Comparison of ENCODE assay signal across 8 mouse cellular contexts in the genomic region with DNA sequence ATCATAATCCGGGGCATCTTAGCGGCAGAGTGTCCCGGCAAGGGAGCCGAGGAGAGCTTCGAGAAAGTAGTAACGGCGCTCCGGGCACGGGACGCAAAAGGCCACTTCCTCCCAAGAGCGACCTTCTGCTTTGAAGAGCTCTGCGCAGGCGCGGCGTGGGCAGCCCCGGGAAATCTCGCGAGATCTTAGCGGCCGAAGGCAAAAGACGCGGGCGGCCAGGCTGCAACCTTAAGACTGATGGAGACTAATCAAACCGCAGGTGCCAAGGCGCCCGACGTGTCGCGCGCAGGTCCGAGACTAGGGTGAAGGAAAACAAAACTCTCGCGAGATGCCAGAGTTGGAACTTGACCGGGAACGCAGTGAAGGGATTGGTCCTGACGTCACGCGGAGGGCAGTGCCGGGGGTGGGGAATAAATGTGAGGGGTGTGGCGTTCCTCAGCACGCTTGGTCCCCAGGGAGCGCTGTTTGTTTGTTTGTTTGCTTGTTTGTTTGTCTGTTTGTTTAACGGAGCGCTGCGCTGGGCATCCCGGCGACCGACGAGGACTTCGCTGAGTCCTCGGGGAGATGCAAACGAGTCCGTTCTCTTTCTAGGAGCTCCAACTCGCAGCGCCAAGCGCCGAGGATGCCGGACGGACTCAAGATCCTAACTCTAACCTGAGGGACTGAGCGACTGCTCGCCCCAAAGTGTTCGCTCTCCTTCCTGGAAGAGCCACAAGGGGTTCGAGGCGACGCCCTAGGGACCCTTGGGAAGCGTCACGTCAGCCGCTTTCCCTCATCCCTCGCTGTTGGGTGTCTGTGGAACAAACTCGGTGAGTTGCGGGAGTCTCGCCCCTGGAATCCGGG. TPM values are rescaled to one million over a fixed set of nuclear protein-coding genes. Genes with fewer than 3 reads are reported as not detected.
DNase-seq lines count a peak whose midpoint lies in the region; ATAC-seq lines count a peak whose summit lies in the region.

A gene (minus strand): TSS at position 319 of the 843 bp plus-strand sequence.

- peak; percentile 96 for DNase-seq in c-Kit-negative CD71-positive TER-119-positive erythroid progenitor cells, embryonic 14.5 days (ENCODE audit: low read depth, low spot score)
- DNase-seq in fibroblast of lung, adult 2 months (ENCODE audit: low read depth): peak; percentile 99
- DNase-seq in kidney, postnatal 14 days: peak; percentile 99
- peak; percentile 94 for DNase-seq in liver, embryonic 13.5 days
- peak; percentile 95 for DNase-seq in neural tube, embryonic 10.5 days (ENCODE audit: extremely low spot score, low spot score)

- peak within 1 kb of the TSS; percentile 93 to 96 for H3K27ac ChIP-seq in heart, embryonic 14.5 days (replicated peaks in 1 of 2; ENCODE audit: control insufficient read depth in 1 of 2, insufficient read depth in 1 of 2, low read depth in 2 of 2, low read length in 2 of 2)
- peak within 1 kb of the TSS; percentile 97 for H3K27ac ChIP-seq in liver, embryonic 13.5 days
- H3K27ac ChIP-seq in stomach, embryonic 16.5 days (ENCODE audit: low read length): peak within 1 kb of the TSS; percentile 99

- H3K9me3 ChIP-seq in heart, embryonic 14.5 days (ENCODE audit: control insufficient read depth, low read length): no peaks in the 10 kb centered on the region
- H3K9me3 ChIP-seq in liver, embryonic 13.5 days (replicated peaks): no peaks in the 10 kb centered on the region
- no peaks in the 10 kb centered on the region for H3K9me3 ChIP-seq in stomach, embryonic 16.5 days (replicated peaks; ENCODE audit: control insufficient read depth, low read length)

- WGBS in heart, embryonic 14.5 days: under 1% methylated on average over 73 of the region's 73 CpGs
- under 1% methylated on average over 73 of the region's 73 CpGs for WGBS in liver, embryonic 13.5 days (ENCODE audit: insufficient replicate concordance)
- under 1% methylated on average over 73 of the region's 73 CpGs for WGBS in stomach, embryonic 16.5 days

- no peaks in the 10 kb centered on the region for H3K27me3 ChIP-seq in heart, embryonic 14.5 days (ENCODE audit: control insufficient read depth, insufficient read depth, low read length)
- no peaks in the 10 kb centered on the region for H3K27me3 ChIP-seq in liver, embryonic 13.5 days
- no peaks in the 10 kb centered on the region for H3K27me3 ChIP-seq in stomach, embryonic 16.5 days (ENCODE audit: control insufficient read depth, insufficient read depth, low read length)

- peak within 1 kb of the TSS; percentile 76 for H3K4me2 ChIP-seq in heart, embryonic 14.5 days (ENCODE audit: low read length)
- peak within 1 kb of the TSS; percentile 89 for H3K4me2 ChIP-seq in liver, embryonic 13.5 days
- H3K4me2 ChIP-seq in stomach, embryonic 16.5 days (ENCODE audit: low read depth, low read length): peak within 1 kb of the TSS; percentile 84

- peak within 1 kb of the TSS; percentile 93 for H3K9ac ChIP-seq in heart, embryonic 14.5 days (ENCODE audit: low read length)
- H3K9ac ChIP-seq in liver, embryonic 13.5 days: peak within 1 kb of the TSS; percentile 94
- peak within 1 kb of the TSS; percentile 94 for H3K9ac ChIP-seq in stomach, embryonic 16.5 days (ENCODE audit: low read length)

- H3K4me3 ChIP-seq in heart, embryonic 14.5 days (ENCODE audit: control insufficient read depth in 1 of 2, insufficient read depth in 1 of 2, low read depth in 1 of 2, low read length in 2 of 2): peak within 1 kb of the TSS; percentile 79 to 83
- peak within 1 kb of the TSS; percentile 97 for H3K4me3 ChIP-seq in liver, embryonic 13.5 days (replicated peaks)
- peak within 1 kb of the TSS; percentile 94 for H3K4me3 ChIP-seq in stomach, embryonic 16.5 days (replicated peaks; ENCODE audit: low read length)

- H3K36me3 ChIP-seq in heart, embryonic 14.5 days (ENCODE audit: control insufficient read depth, insufficient read depth, low read length): peaks cover 15% of the 10 kb centered on the region
- H3K36me3 ChIP-seq in liver, embryonic 13.5 days: no peaks in the 10 kb centered on the region
- no peaks in the 10 kb centered on the region for H3K36me3 ChIP-seq in stomach, embryonic 16.5 days (ENCODE audit: control insufficient read depth, insufficient read depth, low read length)

- peaks cover 0 to 20% of the 10 kb centered on the region in 2 experiments; a peak in 2 of 4 replicates for H3K4me1 ChIP-seq in heart, embryonic 14.5 days (ENCODE audit: control insufficient read depth in 2 of 2, insufficient read depth in 2 of 2, low read length in 2 of 2)
- peaks cover 30% of the 10 kb centered on the region for H3K4me1 ChIP-seq in liver, embryonic 13.5 days (replicated peaks)
- H3K4me1 ChIP-seq in stomach, embryonic 16.5 days (ENCODE audit: control insufficient read depth, insufficient read depth, low read length): peaks cover 15% of the 10 kb centered on the region

- peak; percentile 94 for ATAC-seq in CD4-positive, CD25-positive, alpha-beta regulatory T cell, adult 4 months
- ATAC-seq in heart, embryonic 14.5 days (ENCODE audit: insufficient number of reproducible peaks, insufficient read depth, low FRiP score, low read depth): peak; percentile 97
- ATAC-seq in liver, embryonic 13.5 days (ENCODE audit: low read depth): peak; percentile 94
- ATAC-seq in stomach, embryonic 16.5 days (ENCODE audit: insufficient read depth, low FRiP score): peak; percentile 99

RNA-seq across cellular contexts. Expression of the gene that starts here (rescaled TPM):
- 10 to 100 TPM; 70.2 to 74.2 TPM for polyA plus RNA-seq in CD4-positive, CD25-positive, alpha-beta regulatory T cell, adult 4 months (2017; shearing (Covaris generic))
- 50.7 and 52.5 TPM in 2 replicates for polyA plus RNA-seq in heart, embryonic 14.5 days (2014; fragmentation: Nextera tagmentation; extraction: Ambion mirVana)
- polyA plus RNA-seq in liver, embryonic 13.5 days (2015; fragmentation: Nextera tagmentation; extraction: Ambion mirVana): 36.4 and 41.5 TPM in 2 replicates
- 51.0 and 54.2 TPM in 2 replicates for polyA plus RNA-seq in stomach, embryonic 16.5 days (2015; fragmentation: Nextera tagmentation; extraction: Ambion mirVana)

Comparison
In these comparisons a context has a peak if more than half of its experiments do, and no peak if none do; other contexts are left out.
1. Peak in every context shown above with its lines: DNase-seq, ATAC-seq, H3K4me3 ChIP-seq and H3K27ac ChIP-seq.